Mouse (Mus musculus) stomach, postnatal 0 days (tissue): ENCODE results near the gene Cd200r1. TPM values are rescaled to one million over a fixed set of nuclear protein-coding genes. Genes with fewer than 3 reads are reported as not detected.
A peak's percentile ranks its signal among the peaks of the same experiment; 100 is the strongest.

Experiments used
- ATAC-seq: fragments of 200-750 bp; cut with Nextera tagmentation; 2 replicates; pipeline ENCODE4 v1.8.0; 2017; ENCODE audit not compliant: low FRiP score, low TSS enrichment
- DNase-seq: peaks from one replicate; pipeline ENCODE4 v3.0.0-alpha.2; 2016; ENCODE audit warnings: low spot score
- H3K27ac ChIP-seq: fragments of 300-500 bp; sonication (generic); replicated peaks from 2 replicates; pipeline ENCODE4 v1.5.1; 2014; ENCODE audit warnings: mild to moderate bottlenecking, control low read depth
- H3K27me3 ChIP-seq: fragments of 300-500 bp; sonication (generic); 2 replicates; pipeline ENCODE4 v1.6.1; 2014; ENCODE audit warnings: low read length; ENCODE audit not compliant: control insufficient read depth, insufficient read depth
- H3K36me3 ChIP-seq: fragments of 300-500 bp; sonication (generic); 2 replicates; pipeline ENCODE4 v1.6.1; 2014; ENCODE audit warnings: low read length, mixed read lengths; ENCODE audit not compliant: control insufficient read depth, insufficient read depth
- H3K4me1 ChIP-seq: fragments of 300-500 bp; sonication (generic); replicated peaks from 2 replicates; pipeline ENCODE4 v1.6.1; 2014; ENCODE audit warnings: antibody characterized with exemption; ENCODE audit not compliant: control insufficient read depth, insufficient read depth
- H3K4me2 ChIP-seq: fragments of 300-500 bp; sonication (generic); replicated peaks from 2 replicates; pipeline ENCODE4 v1.6.1; 2014; ENCODE audit warnings: low read depth, mild to moderate bottlenecking, control low read depth, moderate library complexity
- H3K4me3 ChIP-seq: fragments of 300-500 bp; sonication (generic); 2 replicates; pipeline ENCODE4 v1.5.1; 2014; ENCODE audit warnings: low read depth, low read length, control low read depth
- H3K9ac ChIP-seq: fragments of 300-500 bp; sonication (generic); 2 replicates; pipeline ENCODE4 v1.6.1; 2014; ENCODE audit warnings: mild to moderate bottlenecking, low read length, control low read depth, mixed read lengths
- H3K9me3 ChIP-seq: fragments of 300-500 bp; sonication (generic); 2 replicates; pipeline ENCODE4 v1.6.1; 2016; ENCODE audit warnings: low read length; ENCODE audit not compliant: control insufficient read depth
- CTCF ChIP-seq: IDR thresholded peaks from 2 replicates; pipeline ENCODE4 v1.5.1; 2016; ENCODE audit warnings: antibody characterized with exemption, low read depth, mild to moderate bottlenecking, moderate library complexity
- EP300 ChIP-seq: optimal IDR thresholded peaks from 2 replicates; pipeline ENCODE3; 2016; ENCODE audit warnings: antibody characterized with exemption
- WGBS: fragments of 180-500 bp; shearing (Covaris S2); extraction: QIAGEN DNeasy Blood & Tissue Kit; methylation state at CpG from one replicate; pipeline ENCODE4 v1.1.7; 2014; 5-methylcytosine and 5-hydroxymethylcytosine counted together
- polyA plus RNA-seq: library from polyadenylated mRNA; unstranded; fragments of >200 nt; fragmentation: Nextera tagmentation; extraction: Ambion mirVana; gene quantifications from 2 replicates; pipeline ENCODE4 v1.2.1, GENCODE M21; 2015

Cd200r1 gene
- polyA plus RNA-seq, 1 experiment from 2014 or later: 1.1 TPM

DNA sequence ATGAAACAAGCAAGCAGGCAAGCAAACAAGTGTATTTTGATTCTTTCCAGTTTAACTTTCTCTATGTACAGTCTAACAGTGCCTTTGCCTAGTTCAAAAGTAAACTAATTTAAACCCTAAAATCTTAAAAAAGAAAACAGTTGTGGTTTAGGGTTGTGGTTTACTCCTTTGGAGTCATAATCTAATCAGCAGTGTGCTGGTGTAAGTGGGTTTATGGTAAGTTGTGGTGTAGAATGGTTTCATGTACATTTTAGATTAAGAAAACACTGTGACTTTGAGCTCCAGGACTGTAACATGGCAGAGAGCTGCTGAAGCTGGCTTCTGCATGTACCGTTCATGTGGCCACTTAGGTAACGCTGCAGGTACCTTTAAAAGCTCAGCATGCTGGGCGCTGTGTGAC, 38.0 kb upstream of the Cd200r1 start:
- no peak overlapping the region for H3K27ac ChIP-seq
- DNase-seq (no peak), ATAC-seq (no peak)
- TF ChIP-seq CTCF (no peak), EP300 (no peak)
- no peak overlapping the region for H3K4me2 ChIP-seq
- no peak overlapping the region for H3K4me3 ChIP-seq
- H3K36me3 ChIP-seq: peaks cover 13% of the 10 kb centered on the region; the same call in 1 of the 2 replicates
- H3K9me3 ChIP-seq: no peaks in the 10 kb centered on the region
- 94% methylated on average over 3 of the region's 3 CpGs for WGBS
- H3K4me1 ChIP-seq: no peaks in the 10 kb centered on the region
- no peak overlapping the region for H3K9ac ChIP-seq
- no peaks in the 10 kb centered on the region for H3K27me3 ChIP-seq

GRCm38 (mm10) chr16:44734059-44734458, 31.5 kb upstream of the Cd200r1 start:
- peak; percentile 69 for DNase-seq
- H3K9ac ChIP-seq: no peak overlapping the region
- H3K4me3 ChIP-seq: no peak overlapping the region
- no peak overlapping the region for H3K4me2 ChIP-seq
- no peaks in the 10 kb centered on the region for H3K9me3 ChIP-seq
- ATAC-seq: peak; percentile 88
- peaks cover 28% of the 10 kb centered on the region for H3K36me3 ChIP-seq
- no peaks in the 10 kb centered on the region for H3K4me1 ChIP-seq
- TF ChIP-seq CTCF (no peak), EP300 (no peak)
- 62% methylated on average over 3 of the region's 3 CpGs for WGBS
- H3K27ac ChIP-seq: no peak overlapping the region
- no peaks in the 10 kb centered on the region for H3K27me3 ChIP-seq

- H3K36me3 ChIP-seq: peaks cover 27% of the 10 kb centered on the region
- H3K4me1 ChIP-seq: no peaks in the 10 kb centered on the region
- no peak for DNase-seq
- H3K27ac ChIP-seq: no peak overlapping the region
- no peak overlapping the region for H3K9ac ChIP-seq
- no peak for ATAC-seq
- WGBS: 87% methylated on average over 5 of the region's 5 CpGs
- no peak for TF ChIP-seq CTCF
- TF ChIP-seq EP300: no peak
- H3K27me3 ChIP-seq: no peaks in the 10 kb centered on the region
- no peaks in the 10 kb centered on the region for H3K9me3 ChIP-seq
- no peak overlapping the region for H3K4me2 ChIP-seq
- no peak overlapping the region for H3K4me3 ChIP-seq
These were observed 29.9 kb upstream of the Cd200r1 start for GRCm38 (mm10) chr16:44735676-44736075.

- Histone ChIP-seq H3K4me2 (no peak overlapping the region), H3K4me1 (no peaks in the 10 kb centered on the region), H3K9ac (no peak overlapping the region), H3K36me3 (peaks cover 26% of the 10 kb centered on the region), H3K4me3 (no peak overlapping the region), H3K27ac (no peak overlapping the region), H3K9me3 (no peaks in the 10 kb centered on the region), H3K27me3 (no peaks in the 10 kb centered on the region)
- no peak for TF ChIP-seq CTCF
- TF ChIP-seq EP300: no peak
- ATAC-seq (peak; percentile 48; the same call in 1 of the 2 replicates), DNase-seq (no peak)
- 72% methylated on average over 4 of the region's 4 CpGs for WGBS
These were observed 29.4 kb upstream of the Cd200r1 start for GRCm38 (mm10) chr16:44736118-44736517.

- no peaks in the 10 kb centered on the region for H3K9me3 ChIP-seq
- H3K4me2 ChIP-seq: no peak overlapping the region
- ATAC-seq (no peak), DNase-seq (no peak)
- peak; percentile 34 for TF ChIP-seq CTCF
- no peak for TF ChIP-seq EP300
- WGBS: 94% methylated on average over 1 of the region's 1 CpGs
- H3K36me3 ChIP-seq: peaks cover 6% of the 10 kb centered on the region; the same call in 1 of the 2 replicates
- H3K9ac ChIP-seq: no peak overlapping the region
- no peaks in the 10 kb centered on the region for H3K27me3 ChIP-seq
- H3K4me3 ChIP-seq: no peak overlapping the region
- H3K4me1 ChIP-seq: peaks cover 3% of the 10 kb centered on the region; the same call in 1 of the 2 replicates
- H3K27ac ChIP-seq: no peak overlapping the region
These were observed 22.8 kb upstream of the Cd200r1 start for GRCm38 (mm10) chr16:44742753-44743152.

- Histone ChIP-seq H3K9me3 (no peaks in the 10 kb centered on the region), H3K4me1 (peaks cover 3% of the 10 kb centered on the region; the same call in 1 of the 2 replicates), H3K4me3 (peak overlapping the region; percentile 73), H3K4me2 (peak overlapping the region; percentile 68), H3K27me3 (no peaks in the 10 kb centered on the region), H3K27ac (peak overlapping the region; percentile 98), H3K36me3 (peaks cover 4% of the 10 kb centered on the region; the same call in 1 of the 2 replicates), H3K9ac (peak overlapping the region; percentile 82)
- no peak for DNase-seq
- no peak for TF ChIP-seq EP300
- no peak for TF ChIP-seq CTCF
- ATAC-seq: peak; percentile 6
- 5% methylated on average over 14 of the region's 14 CpGs for WGBS
These were observed 20.1 kb upstream of the Cd200r1 start for GRCm38 (mm10) chr16:44745471-44745865.
